ENCODE assay signal across 11 mouse cellular contexts in genomic region chr8:89037536-89038236, GRCm38 (mm10). TPM values are rescaled to one million over a fixed set of nuclear protein-coding genes. Genes with fewer than 3 reads are reported as not detected.
DNase-seq lines count a peak whose midpoint lies in the region; ATAC-seq and TF ChIP-seq lines count a peak whose summit lies in the region.
"Had no signal": no experiment of that assay in that cellular context is flagged by ENCODE, and none has a peak within 500 bp of the region (broad histone marks: within the 10 kb centered on the region; RNA-seq: fewer than 3 reads in every experiment).

No protein-coding gene starts in this region.

- no peak for ATAC-seq in hindbrain, embryonic 14.5 days (ENCODE audit: low FRiP score)
- no peak for ATAC-seq in limb, embryonic 13.5 days (ENCODE audit: low FRiP score, low read depth)
- ATAC-seq in megakaryocyte progenitor cell, adult 5-6 weeks (replicated peaks; ENCODE audit: poor library complexity) = no peak

- no peaks in the 10 kb centered on the region for H3K27me3 ChIP-seq in ES-Bruce4 (ENCODE audit: control insufficient read depth, insufficient read depth, low read length, poor library complexity, severe bottlenecking)
- peaks cover 58% of the 10 kb centered on the region for H3K27me3 ChIP-seq in hindbrain, embryonic 14.5 days (ENCODE audit: control insufficient read depth, insufficient read depth, low read length)
- peaks cover 37% of the 10 kb centered on the region for H3K27me3 ChIP-seq in limb, embryonic 13.5 days

- H3K4me3 ChIP-seq in ES-Bruce4 (ENCODE audit: low read depth, low read length) = peak overlapping the region; percentile 21; the same call in 1 of the 2 replicates
- H3K4me3 ChIP-seq in cortical plate, adult 2 months (ENCODE audit: insufficient read depth, low read length) = no peak overlapping the region
- H3K4me3 ChIP-seq in hindbrain, embryonic 14.5 days (replicated peaks; ENCODE audit: low read length) = peak overlapping the region; percentile 20
- H3K4me3 ChIP-seq in limb, embryonic 13.5 days = peak overlapping the region; percentile 32
- H3K4me3 ChIP-seq: liver, embryonic 15.5 days had no signal

- peaks cover 1% of the 10 kb centered on the region for H3K4me1 ChIP-seq in ES-Bruce4 (ENCODE audit: control insufficient read depth, insufficient read depth, low read length)
- H3K4me1 ChIP-seq in cortical plate, adult 2 months (ENCODE audit: control insufficient read depth, insufficient read depth, low read length) = no peaks in the 10 kb centered on the region
- peaks cover 16% of the 10 kb centered on the region; the same call in 1 of the 2 replicates for H3K4me1 ChIP-seq in hindbrain, embryonic 14.5 days (replicated peaks; ENCODE audit: control insufficient read depth, insufficient read depth, low read length)
- peaks cover 38% of the 10 kb centered on the region for H3K4me1 ChIP-seq in limb, embryonic 13.5 days
- H3K4me1 ChIP-seq: liver, embryonic 15.5 days had no signal

- peak overlapping the region; percentile 82 for H3K4me2 ChIP-seq in hindbrain, embryonic 14.5 days (replicated peaks)
- peak overlapping the region; percentile 56 for H3K4me2 ChIP-seq in limb, embryonic 13.5 days (replicated peaks)
- H3K4me2 ChIP-seq: liver, embryonic 15.5 days had no signal

- H3K36me3 ChIP-seq in ES-Bruce4 (ENCODE audit: control insufficient read depth, insufficient read depth, low read length, poor library complexity, severe bottlenecking) = peaks cover 54% of the 10 kb centered on the region
- no peaks in the 10 kb centered on the region for H3K36me3 ChIP-seq in hindbrain, embryonic 14.5 days (replicated peaks; ENCODE audit: control insufficient read depth, insufficient read depth)
- H3K36me3 ChIP-seq in limb, embryonic 13.5 days = peaks cover 4% of the 10 kb centered on the region; the same call in 1 of the 2 replicates
- H3K36me3 ChIP-seq: liver, embryonic 15.5 days had no signal

- no peak for TF ChIP-seq EP300 in ES-Bruce4 (IDR thresholded peaks at IDR 0.05; ENCODE audit: insufficient read depth, low read depth, low read length)

- peak overlapping the region; percentile 67 for H3K9ac ChIP-seq in ES-Bruce4 (ENCODE audit: low read depth, poor library complexity, severe bottlenecking)
- peak overlapping the region; percentile 24; the same call in 1 of the 2 replicates for H3K9ac ChIP-seq in hindbrain, embryonic 14.5 days
- peak overlapping the region; percentile 62 for H3K9ac ChIP-seq in limb, embryonic 13.5 days
- H3K9ac ChIP-seq: liver, embryonic 15.5 days had no signal

- no peak for TF ChIP-seq CTCF in ES-Bruce4 (IDR thresholded peaks at IDR 0.05; ENCODE audit: low read depth, low read length)
- no peak for TF ChIP-seq CTCF in cortical plate, adult 2 months (IDR thresholded peaks at IDR 0.05; ENCODE audit: extremely low read depth, insufficient read depth, low read length)

- 9% methylated on average over 9 of the region's 9 CpGs for WGBS in hindbrain, embryonic 14.5 days
- WGBS in limb, embryonic 13.5 days = 17% methylated on average over 9 of the region's 9 CpGs

- no peak for DNase-seq in hindbrain, embryonic 14.5 days (ENCODE audit: low spot score)
- no peak for DNase-seq in thymus, postnatal 4 days
- no peak for DNase-seq in spleen, adult 12 weeks (ENCODE audit: low spot score)
- DNase-seq in lung, adult 18-20 months = no peak
- DNase-seq: cerebellum, adult 9-10 months had no signal

- no peaks in the 10 kb centered on the region for H3K9me3 ChIP-seq in ES-Bruce4 (replicated peaks; ENCODE audit: control insufficient read depth, insufficient read depth, low read length, poor library complexity, severe bottlenecking)
- H3K9me3 ChIP-seq in hindbrain, embryonic 14.5 days (ENCODE audit: control insufficient read depth, low read length) = no peaks in the 10 kb centered on the region
- no peaks in the 10 kb centered on the region for H3K9me3 ChIP-seq in limb, embryonic 13.5 days
- H3K9me3 ChIP-seq: liver, embryonic 15.5 days had no signal

- 0 out of 2 replicates have a peak overlapping the region, but pooled peaks have one; percentile 43 for H3K27ac ChIP-seq in ES-Bruce4 (ENCODE audit: insufficient read depth, low read length)
- peak overlapping the region; percentile 89 for H3K27ac ChIP-seq in cortical plate, adult 2 months (ENCODE audit: insufficient read depth, low read length)
- H3K27ac ChIP-seq in hindbrain, embryonic 14.5 days = peak overlapping the region; percentile 62
- peak overlapping the region; percentile 44; the same call in 1 of the 2 replicates for H3K27ac ChIP-seq in limb, embryonic 13.5 days
- H3K27ac ChIP-seq: liver, embryonic 15.5 days had no signal

- no peak for TF ChIP-seq POLR2A in ES-Bruce4 (IDR thresholded peaks at IDR 0.05; ENCODE audit: insufficient read depth, low read length)
- no peak for TF ChIP-seq POLR2A in cortical plate, adult 2 months (IDR thresholded peaks at IDR 0.05; ENCODE audit: extremely low read depth, insufficient read depth, low read length)

RNA-seq across cellular contexts. Expression of gene Sall1, which starts 6.3 kb away (rescaled TPM):
- polyA plus RNA-seq in ES-Bruce4 (2011; ENCODE audit: insufficient read depth, insufficient read length, low read depth, missing spikeins) = 58.9 and 60.4 TPM in 2 replicates
- 11.7 and 12.5 TPM in 2 replicates for polyA plus RNA-seq in cortical plate, adult 2 months (2012; rRNA removed)
- 9.7 and 9.9 TPM in 2 replicates for polyA plus RNA-seq in hindbrain, embryonic 14.5 days (2014; fragmentation: Nextera tagmentation; extraction: Ambion mirVana)
- 13.2 and 15.3 TPM in 2 replicates for polyA plus RNA-seq in limb, embryonic 13.5 days (2015; fragmentation: Nextera tagmentation; extraction: Ambion mirVana)
- total RNA-seq in megakaryocyte progenitor cell, adult 5-6 weeks (2015) = not detected in 2 replicates
- total RNA-seq in megakaryocyte progenitor cell, adult 5-6 weeks (2017) = not detected in 2 replicates
- total RNA-seq: hematopoietic stem cell, adult 5-6 weeks had no signal
